Mouse (Mus musculus): ENCODE measurements around the gene Herc4. TPM values are rescaled to one million over a fixed set of nuclear protein-coding genes. Genes with fewer than 3 reads are reported as not detected.

Herc4 gene
- polyA plus RNA-seq, 1 experiment, result 19.2 TPM

DNA sequence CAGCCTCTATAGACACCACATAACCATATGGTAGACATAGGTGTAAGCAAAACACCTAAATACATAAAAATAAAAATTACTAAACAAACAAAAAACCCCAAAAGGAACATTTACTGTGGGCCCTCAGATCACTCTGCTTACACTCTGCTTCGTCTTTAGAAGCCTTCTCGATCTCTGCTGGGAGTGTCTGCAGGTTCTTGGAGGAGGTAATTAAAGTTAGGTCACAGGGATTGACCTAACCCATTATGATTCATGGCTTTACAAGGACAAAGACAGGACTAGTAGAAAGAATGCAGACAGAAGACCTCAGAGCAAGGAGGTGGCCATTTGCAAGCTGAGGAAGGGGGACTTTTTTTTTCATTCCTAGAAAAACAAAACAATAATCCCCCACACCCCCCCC is 6.4 kb upstream of the Herc4 start:
- peaks cover 16% of the 10 kb centered on the region; the same call in 1 of the 2 replicates for H3K4me1 ChIP-seq (ENCODE audit: control insufficient read depth, insufficient read depth, insufficient read length)
- TF ChIP-seq CTCF (IDR thresholded peaks at IDR 0.05; ENCODE audit: extremely low read depth, insufficient read depth, insufficient read length, insufficient replicate concordance) (no peak), POLR2A (IDR thresholded peaks at IDR 0.05; ENCODE audit: low read depth, low read length) (no peak)
- WGBS, result 99% methylated on average over 2 of the region's 2 CpGs
- H3K4me3 ChIP-seq (ENCODE audit: extremely low read depth, insufficient read depth, insufficient read length), result no peak overlapping the region
- H3K36me3 ChIP-seq (ENCODE audit: control insufficient read depth, insufficient read depth, low read length), result no peaks in the 10 kb centered on the region
- H3K27me3 ChIP-seq (ENCODE audit: control insufficient read depth, insufficient read depth, low read length), result no peaks in the 10 kb centered on the region
- no peak for DNase-seq (ENCODE audit: low read depth in 1 of 2, low spot score in 2 of 2)
- H3K27ac ChIP-seq (ENCODE audit: insufficient read depth, low read length), result no peak overlapping the region

DNA sequence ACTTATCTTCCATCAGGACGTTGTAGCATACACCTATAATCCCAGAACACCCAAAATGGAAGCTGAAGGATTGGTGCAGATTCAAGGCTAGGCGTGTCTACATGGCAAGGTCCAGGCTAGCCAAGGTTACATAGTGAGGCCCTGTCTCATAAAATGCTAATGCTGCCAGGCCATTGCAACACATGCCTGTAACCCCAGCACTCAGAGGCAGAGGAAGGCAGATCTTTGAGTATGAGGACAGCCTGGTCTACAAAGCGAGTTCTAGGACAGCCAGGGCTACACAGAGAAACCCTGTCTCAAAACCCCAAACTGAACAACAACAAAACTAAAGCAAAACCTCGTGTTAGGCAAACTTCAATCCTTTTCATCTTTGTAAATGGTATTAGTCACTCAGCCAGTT is 5.5 kb upstream of the Herc4 start:
- H3K27ac ChIP-seq (ENCODE audit: insufficient read depth, low read length), result no peak overlapping the region
- 75% methylated on average over 4 of the region's 4 CpGs for WGBS
- no peak for DNase-seq (ENCODE audit: low read depth in 1 of 2, low spot score in 2 of 2)
- H3K4me1 ChIP-seq (ENCODE audit: control insufficient read depth, insufficient read depth, insufficient read length), result peaks cover 20% of the 10 kb centered on the region
- TF ChIP-seq POLR2A (IDR thresholded peaks at IDR 0.05; ENCODE audit: low read depth, low read length), result no peak
- TF ChIP-seq CTCF (IDR thresholded peaks at IDR 0.05; ENCODE audit: extremely low read depth, insufficient read depth, insufficient read length, insufficient replicate concordance), result no peak
- H3K27me3 ChIP-seq (ENCODE audit: control insufficient read depth, insufficient read depth, low read length), result no peaks in the 10 kb centered on the region
- no peaks in the 10 kb centered on the region for H3K36me3 ChIP-seq (ENCODE audit: control insufficient read depth, insufficient read depth, low read length)
- no peak overlapping the region for H3K4me3 ChIP-seq (ENCODE audit: extremely low read depth, insufficient read depth, insufficient read length)

DNA sequence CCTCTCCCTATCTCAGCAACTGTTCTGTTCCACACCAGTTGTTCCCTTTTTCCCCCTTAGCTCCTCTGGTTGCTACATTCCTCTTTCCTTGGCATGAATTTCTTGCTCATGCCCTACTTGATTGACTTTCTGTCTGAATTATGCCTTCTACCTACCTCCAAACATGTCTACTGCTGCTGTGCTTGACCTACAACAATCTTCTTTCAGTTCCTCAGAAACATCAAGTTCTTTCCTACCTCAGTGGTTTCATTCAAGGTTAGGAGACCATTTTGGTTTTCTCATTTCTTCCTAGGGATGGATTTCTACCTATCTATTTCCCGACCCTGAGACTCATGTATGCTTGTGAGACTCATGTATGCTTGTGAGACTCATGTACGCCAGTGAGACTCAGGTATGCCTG is 3.8 kb upstream of the Herc4 start:
- Histone ChIP-seq H3K4me3 (ENCODE audit: extremely low read depth, insufficient read depth, insufficient read length) (no peak overlapping the region), H3K27me3 (ENCODE audit: control insufficient read depth, insufficient read depth, low read length) (no peaks in the 10 kb centered on the region), H3K4me1 (ENCODE audit: control insufficient read depth, insufficient read depth, insufficient read length) (peaks cover 20% of the 10 kb centered on the region), H3K36me3 (ENCODE audit: control insufficient read depth, insufficient read depth, low read length) (no peaks in the 10 kb centered on the region), H3K27ac (ENCODE audit: insufficient read depth, low read length) (peak overlapping the region; percentile 70; the same call in 1 of the 2 replicates)
- WGBS, result 80% methylated on average over 2 of the region's 2 CpGs
- DNase-seq (ENCODE audit: low read depth in 1 of 2, low spot score in 2 of 2), result no peak
- TF ChIP-seq POLR2A (IDR thresholded peaks at IDR 0.05; ENCODE audit: low read depth, low read length) (no peak), CTCF (IDR thresholded peaks at IDR 0.05; ENCODE audit: extremely low read depth, insufficient read depth, insufficient read length, insufficient replicate concordance) (no peak)

DNA sequence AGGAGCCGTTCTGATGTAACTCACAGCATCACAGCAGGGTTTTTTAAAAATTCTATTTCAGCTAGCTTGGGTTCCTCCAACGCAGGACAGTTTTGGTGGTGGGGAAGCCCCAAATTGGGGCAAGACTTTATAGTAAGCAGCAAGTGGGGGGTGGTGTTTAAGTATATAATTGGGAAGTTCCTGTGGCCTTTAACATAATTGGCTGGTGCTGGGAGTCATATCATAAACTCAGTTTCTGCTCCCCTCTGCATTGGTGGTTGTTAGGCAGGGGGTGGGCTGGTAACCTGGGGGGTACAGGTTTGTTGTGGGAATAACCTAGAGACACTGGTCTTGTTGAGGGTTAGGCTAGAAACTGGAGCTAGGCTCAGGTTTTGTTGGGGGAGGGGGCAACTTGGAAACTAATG is 2.7 kb upstream of the Herc4 start:
- Histone ChIP-seq H3K36me3 (ENCODE audit: control insufficient read depth, insufficient read depth, low read length) (0 out of 2 replicates have a peak, but pooled peaks cover 1% of the 10 kb centered on the region), H3K27me3 (ENCODE audit: control insufficient read depth, insufficient read depth, low read length) (no peaks in the 10 kb centered on the region), H3K27ac (ENCODE audit: insufficient read depth, low read length) (peak overlapping the region; percentile 60), H3K4me1 (ENCODE audit: control insufficient read depth, insufficient read depth, insufficient read length) (peaks cover 20% of the 10 kb centered on the region), H3K4me3 (ENCODE audit: extremely low read depth, insufficient read depth, insufficient read length) (no peak overlapping the region)
- WGBS, result 32% methylated on average over 2 of the region's 2 CpGs
- no peak for TF ChIP-seq CTCF (IDR thresholded peaks at IDR 0.05; ENCODE audit: extremely low read depth, insufficient read depth, insufficient read length, insufficient replicate concordance)
- no peak for TF ChIP-seq POLR2A (IDR thresholded peaks at IDR 0.05; ENCODE audit: low read depth, low read length)
- DNase-seq (ENCODE audit: low read depth in 1 of 2, low spot score in 2 of 2), result peak in 1 of 2 experiments; percentile 34

DNA sequence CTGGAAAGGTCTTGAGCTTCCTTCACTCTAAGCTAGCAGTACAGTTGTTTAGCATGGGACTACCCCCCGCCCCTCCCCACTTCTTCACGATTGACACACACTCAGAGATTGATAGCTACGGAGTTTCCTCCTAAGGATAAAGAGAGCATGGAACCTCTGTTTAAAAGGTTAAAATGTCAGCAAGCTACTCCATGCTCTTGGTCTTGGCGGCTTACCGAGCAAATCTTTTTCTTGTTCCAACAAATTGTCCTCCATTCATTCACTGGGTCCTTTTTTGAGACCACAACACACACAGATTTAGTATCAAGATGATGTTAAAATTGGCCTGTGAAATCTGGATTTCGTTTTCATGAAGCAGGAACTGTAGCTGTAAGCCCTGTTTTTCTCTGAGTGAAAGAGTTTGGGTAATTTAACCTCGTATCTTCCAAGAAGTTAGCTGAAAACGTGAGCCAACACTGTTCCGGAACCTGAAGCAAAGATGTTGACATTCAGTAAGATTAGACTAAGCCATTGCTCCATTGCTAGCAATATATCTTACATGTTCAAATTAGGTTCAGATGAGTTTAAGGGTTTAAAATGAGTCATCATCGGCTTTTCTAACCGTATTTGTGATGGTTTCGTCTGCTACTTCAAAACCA is 693 bp upstream of the Herc4 start:
- WGBS, result 10% methylated on average over 12 of the region's 12 CpGs
- peak overlapping the region; percentile 67; the same call in 1 of the 2 replicates for H3K27ac ChIP-seq (ENCODE audit: insufficient read depth, low read length)
- TF ChIP-seq POLR2A (IDR thresholded peaks at IDR 0.05; ENCODE audit: low read depth, low read length), result no peak
- H3K4me1 ChIP-seq (ENCODE audit: control insufficient read depth, insufficient read depth, insufficient read length), result peaks cover 23% of the 10 kb centered on the region
- no peak for DNase-seq (ENCODE audit: low read depth in 1 of 2, low spot score in 2 of 2)
- H3K36me3 ChIP-seq (ENCODE audit: control insufficient read depth, insufficient read depth, low read length), result 0 out of 2 replicates have a peak, but pooled peaks cover 2% of the 10 kb centered on the region
- H3K4me3 ChIP-seq (ENCODE audit: extremely low read depth, insufficient read depth, insufficient read length), result peak overlapping the region; percentile 49
- H3K27me3 ChIP-seq (ENCODE audit: control insufficient read depth, insufficient read depth, low read length), result no peaks in the 10 kb centered on the region

DNA sequence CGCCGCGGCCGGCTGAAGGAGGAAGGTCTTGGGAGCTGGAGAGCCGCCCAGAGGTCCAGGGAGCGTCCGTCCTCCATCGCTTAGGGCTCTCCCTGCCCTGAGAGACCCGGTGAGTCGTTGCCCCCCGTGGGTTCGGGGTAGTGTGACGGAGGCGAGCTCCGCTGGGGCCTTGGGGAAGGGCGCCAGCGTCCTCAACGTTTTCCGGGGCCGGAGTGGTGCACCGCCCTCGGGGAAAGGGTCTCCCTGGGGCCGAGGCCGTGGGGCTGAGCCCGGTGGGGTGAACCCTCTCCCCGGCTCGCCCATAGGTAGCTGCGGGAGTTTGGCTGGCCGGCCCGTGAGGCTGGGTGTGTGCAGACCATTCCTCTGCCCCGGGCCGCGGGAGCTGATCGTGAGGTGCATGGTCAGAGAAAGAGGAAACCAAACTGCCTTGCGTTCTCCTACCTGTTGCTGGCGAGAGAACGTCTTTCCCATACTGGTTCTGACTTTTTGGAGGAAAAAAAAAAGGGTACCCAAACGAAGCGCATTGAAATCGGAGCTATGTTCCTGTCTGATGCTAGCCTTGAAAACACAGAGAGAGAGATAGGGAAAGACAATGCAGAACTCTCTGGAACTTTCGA is 553 bp downstream of the Herc4 start:
- DNase-seq (ENCODE audit: low read depth in 1 of 2, low spot score in 2 of 2), result peak in 1 of 2 experiments; percentile 45
- H3K36me3 ChIP-seq (ENCODE audit: control insufficient read depth, insufficient read depth, low read length), result peaks cover 4% of the 10 kb centered on the region; the same call in 1 of the 2 replicates
- peak overlapping the region; percentile 99 for H3K27ac ChIP-seq (ENCODE audit: insufficient read depth, low read length)
- under 1% methylated on average over 41 of the region's 41 CpGs for WGBS
- H3K27me3 ChIP-seq (ENCODE audit: control insufficient read depth, insufficient read depth, low read length), result no peaks in the 10 kb centered on the region
- no peak for TF ChIP-seq CTCF (IDR thresholded peaks at IDR 0.05; ENCODE audit: extremely low read depth, insufficient read depth, insufficient read length, insufficient replicate concordance)
- TF ChIP-seq POLR2A (IDR thresholded peaks at IDR 0.05; ENCODE audit: low read depth, low read length), result no peak
- peaks cover 23% of the 10 kb centered on the region for H3K4me1 ChIP-seq (ENCODE audit: control insufficient read depth, insufficient read depth, insufficient read length)
- peak overlapping the region; percentile 95 for H3K4me3 ChIP-seq (ENCODE audit: extremely low read depth, insufficient read depth, insufficient read length)

DNA sequence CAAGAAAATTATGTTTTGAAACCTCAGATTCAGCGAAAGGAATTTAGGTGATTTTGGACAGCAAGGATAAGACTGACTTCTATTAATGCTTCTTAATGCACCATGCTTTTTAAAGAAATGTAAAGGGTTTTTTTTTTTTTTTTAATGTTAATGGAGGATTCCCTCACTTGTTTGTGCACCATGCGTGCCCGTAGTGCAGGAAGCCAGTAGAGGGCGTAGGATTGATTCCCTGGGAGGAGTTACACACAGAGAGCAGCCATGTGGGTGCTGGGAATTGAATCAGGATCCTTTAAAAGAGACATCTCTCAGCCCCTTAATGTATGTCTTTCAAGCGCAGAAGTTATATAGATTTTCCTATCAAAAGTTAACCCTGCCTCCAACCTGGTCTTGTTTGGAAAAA is 1.1 kb downstream of the Herc4 start:
- DNase-seq (ENCODE audit: low read depth in 1 of 2, low spot score in 2 of 2), result peak in 1 of 2 experiments; percentile 20
- peaks cover 18% of the 10 kb centered on the region for H3K4me1 ChIP-seq (ENCODE audit: control insufficient read depth, insufficient read depth, insufficient read length)
- peaks cover 4% of the 10 kb centered on the region for H3K36me3 ChIP-seq (ENCODE audit: control insufficient read depth, insufficient read depth, low read length)
- H3K27me3 ChIP-seq (ENCODE audit: control insufficient read depth, insufficient read depth, low read length), result no peaks in the 10 kb centered on the region
- H3K4me3 ChIP-seq (ENCODE audit: extremely low read depth, insufficient read depth, insufficient read length), result peak overlapping the region; percentile 95
- TF ChIP-seq CTCF (IDR thresholded peaks at IDR 0.05; ENCODE audit: extremely low read depth, insufficient read depth, insufficient read length, insufficient replicate concordance), result peak; percentile 10; the same call in 1 of the 2 replicates
- no peak for TF ChIP-seq POLR2A (IDR thresholded peaks at IDR 0.05; ENCODE audit: low read depth, low read length)
- 18% methylated on average over 5 of the region's 5 CpGs for WGBS
- H3K27ac ChIP-seq (ENCODE audit: insufficient read depth, low read length), result no peak overlapping the region

Measured in spleen, adult 2 months (tissue).